Mouse (Mus musculus): ENCODE data around the gene Hint1. TPM values are rescaled to one million over a fixed set of nuclear protein-coding genes. Genes with fewer than 3 reads are reported as not detected.

The Hint1 gene
- polyA plus RNA-seq, 1 experiment from 2014 or later, result 641 TPM

DNA sequence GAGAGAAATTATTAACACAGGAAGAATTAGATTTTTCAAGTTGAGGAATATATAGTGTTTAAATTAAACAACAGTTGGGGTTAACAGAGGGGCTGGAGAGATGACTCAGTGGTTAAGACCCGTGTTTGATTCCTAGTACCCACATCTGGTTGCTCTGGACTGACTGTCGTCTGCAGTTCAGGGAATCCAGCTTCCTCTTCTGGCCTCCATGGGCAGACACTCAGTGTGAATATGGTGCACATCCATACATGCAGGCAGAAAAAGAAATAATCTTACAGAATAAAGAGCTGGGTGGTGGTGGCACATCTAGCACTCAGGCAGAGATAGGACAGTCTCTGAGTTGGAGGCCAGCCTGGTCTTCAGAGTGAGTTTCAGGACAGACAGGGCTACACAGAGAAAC lies 2.3 kb downstream of the Hint1 start:
- H3K27me3 ChIP-seq (ENCODE audit: control insufficient read depth, insufficient read depth, low read depth, low read length), result no peaks in the 10 kb centered on the region
- peaks cover 14% of the 10 kb centered on the region for H3K4me1 ChIP-seq (replicated peaks; ENCODE audit: control insufficient read depth, insufficient read depth, low read length)
- H3K4me3 ChIP-seq (ENCODE audit: low read length), result no peak overlapping the region
- H3K36me3 ChIP-seq (ENCODE audit: control insufficient read depth, insufficient read depth, low read length), result peaks cover 23% of the 10 kb centered on the region
- ATAC-seq (ENCODE audit: low read depth), result no peak
- WGBS, result 62% methylated on average over 2 of the region's 2 CpGs
- no peak overlapping the region for H3K9ac ChIP-seq (ENCODE audit: low read length)
- H3K27ac ChIP-seq (ENCODE audit: low read length), result no peak overlapping the region
- H3K9me3 ChIP-seq (ENCODE audit: control insufficient read depth, low read length), result no peaks in the 10 kb centered on the region
- H3K4me2 ChIP-seq (ENCODE audit: low read depth, low read length), result no peak overlapping the region

DNA sequence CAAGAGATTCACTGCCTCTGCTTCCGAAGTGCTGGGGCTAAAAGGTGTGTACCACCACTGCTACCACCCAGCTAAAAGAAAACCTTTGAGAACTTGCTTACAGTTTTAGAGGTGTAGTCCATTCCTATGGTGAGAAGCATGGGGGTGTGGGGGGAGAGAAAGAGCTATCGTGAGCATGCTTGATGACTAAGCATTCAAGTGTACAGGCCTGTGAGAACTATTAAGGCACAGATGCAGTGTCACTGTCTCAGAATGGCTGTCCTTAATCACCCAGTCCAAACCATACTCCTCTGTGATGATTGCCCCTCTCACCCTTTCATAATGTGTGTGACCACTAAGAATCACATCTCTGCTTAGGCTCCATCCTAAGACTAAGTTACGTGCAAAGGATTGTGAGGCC lies 3.1 kb downstream of the Hint1 start:
- 84% methylated on average over 3 of the region's 3 CpGs for WGBS
- no peak overlapping the region for H3K9ac ChIP-seq (ENCODE audit: low read length)
- peaks cover 32% of the 10 kb centered on the region for H3K36me3 ChIP-seq (ENCODE audit: control insufficient read depth, insufficient read depth, low read length)
- no peak for ATAC-seq (ENCODE audit: low read depth)
- peaks cover 14% of the 10 kb centered on the region for H3K4me1 ChIP-seq (replicated peaks; ENCODE audit: control insufficient read depth, insufficient read depth, low read length)
- no peak overlapping the region for H3K4me2 ChIP-seq (ENCODE audit: low read depth, low read length)
- no peak overlapping the region for H3K4me3 ChIP-seq (ENCODE audit: low read length)
- no peak overlapping the region for H3K27ac ChIP-seq (ENCODE audit: low read length)
- H3K27me3 ChIP-seq (ENCODE audit: control insufficient read depth, insufficient read depth, low read depth, low read length), result no peaks in the 10 kb centered on the region
- H3K9me3 ChIP-seq (ENCODE audit: control insufficient read depth, low read length), result no peaks in the 10 kb centered on the region

DNA sequence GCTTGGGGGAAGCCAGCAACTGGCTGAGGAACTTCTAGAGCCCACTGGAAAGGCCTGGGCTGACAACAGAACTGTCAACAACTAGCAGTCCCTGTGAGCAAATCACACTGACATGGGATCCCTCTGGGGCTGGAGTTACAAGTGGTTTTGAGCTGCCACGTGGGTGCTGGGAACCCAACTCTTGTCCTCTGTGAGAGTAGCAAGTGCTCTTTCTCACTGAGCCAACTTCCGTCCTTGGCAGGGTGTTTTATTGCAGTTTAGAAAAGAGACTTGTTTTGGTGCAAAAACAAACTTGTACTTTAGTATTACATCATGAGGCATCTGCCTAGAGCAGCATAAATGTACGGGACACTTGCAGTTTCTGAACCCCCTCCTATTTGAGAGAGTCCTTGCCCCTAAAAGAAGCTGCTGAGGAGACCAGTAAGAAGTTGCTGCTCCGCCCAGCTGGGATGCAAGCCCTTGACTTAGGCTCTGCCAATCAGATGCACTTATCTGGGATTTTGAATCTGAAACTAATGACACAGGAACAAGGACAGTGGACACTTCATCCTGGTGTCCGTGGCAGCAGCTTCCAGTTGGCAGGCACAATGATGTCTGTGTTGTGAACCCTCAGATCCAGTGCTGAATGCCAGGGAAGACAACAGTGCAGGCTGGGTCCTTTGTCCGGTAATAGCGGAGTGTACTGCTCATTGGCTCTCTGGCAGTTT lies 5.8 kb downstream of the Hint1 start:
- Histone ChIP-seq H3K9me3 (ENCODE audit: control insufficient read depth, low read length) (no peaks in the 10 kb centered on the region), H3K36me3 (ENCODE audit: control insufficient read depth, insufficient read depth, low read length) (peaks cover 33% of the 10 kb centered on the region), H3K4me1 (replicated peaks; ENCODE audit: control insufficient read depth, insufficient read depth, low read length) (peaks cover 10% of the 10 kb centered on the region), H3K4me2 (ENCODE audit: low read depth, low read length) (no peak overlapping the region), H3K9ac (ENCODE audit: low read length) (no peak overlapping the region), H3K27ac (ENCODE audit: low read length) (no peak overlapping the region), H3K4me3 (ENCODE audit: low read length) (no peak overlapping the region), H3K27me3 (ENCODE audit: control insufficient read depth, insufficient read depth, low read depth, low read length) (no peaks in the 10 kb centered on the region)
- no peak for ATAC-seq (ENCODE audit: low read depth)
- 69% methylated on average over 7 of the region's 7 CpGs for WGBS

DNA sequence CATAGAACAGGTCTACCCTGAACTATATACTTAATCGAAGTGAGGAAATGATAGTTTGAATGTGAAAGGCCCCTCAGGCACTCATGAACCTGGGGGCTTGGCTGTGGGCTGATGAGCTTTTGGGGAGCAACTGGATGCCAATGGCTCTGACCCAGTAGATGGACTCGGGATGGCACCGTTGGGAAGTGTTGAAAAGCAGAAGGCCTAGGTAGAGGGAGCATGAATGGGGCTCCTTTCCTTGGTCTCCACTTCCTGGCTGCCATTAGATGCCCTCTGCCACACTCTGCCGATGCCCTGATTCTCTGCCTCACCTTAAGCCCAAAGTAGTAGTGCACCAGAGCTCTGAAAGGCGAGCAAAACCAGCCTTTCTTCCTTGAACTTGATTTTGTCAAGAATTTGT lies 9.8 kb downstream of the Hint1 start:
- Histone ChIP-seq H3K9ac (ENCODE audit: low read length) (no peak overlapping the region), H3K4me2 (ENCODE audit: low read depth, low read length) (no peak overlapping the region), H3K9me3 (ENCODE audit: control insufficient read depth, low read length) (no peaks in the 10 kb centered on the region), H3K27me3 (ENCODE audit: control insufficient read depth, insufficient read depth, low read depth, low read length) (no peaks in the 10 kb centered on the region), H3K27ac (ENCODE audit: low read length) (no peak overlapping the region), H3K4me1 (replicated peaks; ENCODE audit: control insufficient read depth, insufficient read depth, low read length) (peaks cover 5% of the 10 kb centered on the region), H3K4me3 (ENCODE audit: low read length) (no peak overlapping the region), H3K36me3 (ENCODE audit: control insufficient read depth, insufficient read depth, low read length) (peaks cover 22% of the 10 kb centered on the region)
- 87% methylated on average over 5 of the region's 5 CpGs for WGBS
- no peak for ATAC-seq (ENCODE audit: low read depth)

DNA sequence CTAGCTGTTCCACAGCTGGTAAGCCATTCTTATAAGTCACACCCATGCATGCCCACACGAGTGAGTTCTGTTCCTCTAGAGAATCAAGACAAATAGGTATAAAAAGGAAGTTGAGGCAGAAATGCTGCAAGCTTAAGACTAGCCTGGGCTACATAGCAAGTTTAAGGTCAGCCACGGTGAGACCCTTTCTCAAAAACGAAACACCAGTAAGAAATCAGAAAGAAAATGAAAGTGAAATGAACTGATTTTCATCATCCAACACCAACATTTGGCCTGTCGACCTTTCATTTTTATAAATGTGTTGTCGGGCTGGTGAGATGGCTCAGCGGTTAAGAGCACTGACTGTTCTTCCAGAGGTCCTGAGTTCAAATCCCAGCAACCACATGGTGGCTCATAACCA lies 12.7 kb downstream of the Hint1 start:
- peaks cover 14% of the 10 kb centered on the region for H3K4me1 ChIP-seq (replicated peaks; ENCODE audit: control insufficient read depth, insufficient read depth, low read length)
- 70% methylated on average over 6 of the region's 6 CpGs for WGBS
- peaks cover 5% of the 10 kb centered on the region for H3K36me3 ChIP-seq (ENCODE audit: control insufficient read depth, insufficient read depth, low read length)
- no peak overlapping the region for H3K4me3 ChIP-seq (ENCODE audit: low read length)
- H3K27me3 ChIP-seq (ENCODE audit: control insufficient read depth, insufficient read depth, low read depth, low read length), result no peaks in the 10 kb centered on the region
- H3K27ac ChIP-seq (ENCODE audit: low read length), result no peak overlapping the region
- no peak for ATAC-seq (ENCODE audit: low read depth)
- no peak overlapping the region for H3K9ac ChIP-seq (ENCODE audit: low read length)
- no peak overlapping the region for H3K4me2 ChIP-seq (ENCODE audit: low read depth, low read length)
- H3K9me3 ChIP-seq (ENCODE audit: control insufficient read depth, low read length), result no peaks in the 10 kb centered on the region

DNA sequence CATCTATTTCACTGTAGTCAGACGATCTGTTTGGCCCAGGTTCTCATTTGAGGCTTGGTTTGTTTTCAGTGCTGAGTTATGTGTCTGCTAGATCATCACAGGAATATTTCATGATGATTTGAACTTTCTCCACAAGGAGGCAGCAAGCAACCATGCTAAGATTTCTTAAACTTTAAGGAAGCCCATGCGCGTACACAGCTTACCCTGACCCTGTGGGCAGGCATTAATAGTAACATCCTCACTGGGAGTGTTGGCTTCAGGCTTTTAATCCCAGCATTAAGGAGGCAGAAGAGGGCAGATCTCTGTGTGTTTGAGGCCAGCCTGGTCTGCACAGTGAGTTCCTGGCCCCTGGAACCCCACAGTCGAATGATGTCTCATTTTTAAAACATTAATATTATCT lies 13.3 kb downstream of the Hint1 start:
- Histone ChIP-seq H3K27me3 (ENCODE audit: control insufficient read depth, insufficient read depth, low read depth, low read length) (no peaks in the 10 kb centered on the region), H3K4me3 (ENCODE audit: low read length) (no peak overlapping the region), H3K27ac (ENCODE audit: low read length) (no peak overlapping the region), H3K36me3 (ENCODE audit: control insufficient read depth, insufficient read depth, low read length) (no peaks in the 10 kb centered on the region), H3K4me1 (replicated peaks; ENCODE audit: control insufficient read depth, insufficient read depth, low read length) (peaks cover 15% of the 10 kb centered on the region), H3K9me3 (ENCODE audit: control insufficient read depth, low read length) (no peaks in the 10 kb centered on the region), H3K4me2 (ENCODE audit: low read depth, low read length) (no peak overlapping the region), H3K9ac (ENCODE audit: low read length) (no peak overlapping the region)
- 13% methylated on average over 4 of the region's 4 CpGs for WGBS
- ATAC-seq (ENCODE audit: low read depth), result peak; percentile 70

DNA sequence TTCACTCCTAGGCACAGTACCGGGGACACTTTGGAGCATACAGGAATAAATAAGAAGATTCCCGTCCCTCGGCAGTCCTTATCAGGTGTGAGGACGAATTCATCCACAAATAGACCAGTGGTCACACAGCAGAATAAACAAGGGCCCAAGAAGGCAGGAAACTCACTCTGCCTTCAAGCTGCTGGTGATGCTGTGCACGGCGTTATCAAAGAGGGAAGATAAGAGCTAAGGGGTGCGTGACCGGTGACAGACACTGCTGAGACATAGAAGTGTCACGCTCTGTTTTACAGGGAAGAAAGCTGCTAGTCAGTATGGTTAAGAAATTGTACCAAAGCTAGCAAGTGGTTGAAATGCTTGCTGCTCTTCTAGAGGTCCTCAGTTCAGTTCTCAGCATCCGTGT lies 13.7 kb downstream of the Hint1 start:
- H3K36me3 ChIP-seq (ENCODE audit: control insufficient read depth, insufficient read depth, low read length), result no peaks in the 10 kb centered on the region
- ATAC-seq (ENCODE audit: low read depth), result no peak
- no peaks in the 10 kb centered on the region for H3K27me3 ChIP-seq (ENCODE audit: control insufficient read depth, insufficient read depth, low read depth, low read length)
- no peaks in the 10 kb centered on the region for H3K9me3 ChIP-seq (ENCODE audit: control insufficient read depth, low read length)
- no peak overlapping the region for H3K27ac ChIP-seq (ENCODE audit: low read length)
- no peak overlapping the region for H3K4me2 ChIP-seq (ENCODE audit: low read depth, low read length)
- H3K4me3 ChIP-seq (ENCODE audit: low read length), result no peak overlapping the region
- H3K9ac ChIP-seq (ENCODE audit: low read length), result no peak overlapping the region
- 27% methylated on average over 10 of the region's 10 CpGs for WGBS
- H3K4me1 ChIP-seq (replicated peaks; ENCODE audit: control insufficient read depth, insufficient read depth, low read length), result peaks cover 20% of the 10 kb centered on the region

DNA sequence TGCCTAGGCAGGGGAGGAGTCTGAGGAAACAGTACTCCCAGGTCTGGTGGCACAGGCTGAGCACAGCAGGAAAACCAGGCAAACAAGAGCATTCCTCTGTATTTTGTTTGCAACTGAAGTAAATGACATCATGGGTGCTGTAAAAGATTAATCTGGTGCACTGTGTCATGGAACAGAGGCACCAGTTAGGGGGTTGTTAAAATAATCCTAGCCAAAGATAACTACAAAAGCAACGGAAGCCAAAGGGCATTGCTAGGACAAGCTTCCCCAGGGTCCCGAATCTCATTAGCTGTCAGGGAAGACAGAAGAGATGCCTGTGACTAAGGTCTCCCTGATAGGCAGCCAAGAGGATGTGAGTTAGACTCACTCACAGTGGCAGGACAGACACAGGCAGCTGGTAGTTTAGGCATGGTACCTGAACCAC lies 14.9 kb downstream of the Hint1 start:
- H3K4me1 ChIP-seq (replicated peaks; ENCODE audit: control insufficient read depth, insufficient read depth, low read length), result peaks cover 25% of the 10 kb centered on the region
- ATAC-seq (ENCODE audit: low read depth), result 0 out of 2 replicates have a peak, but pooled peaks have one; percentile 7

DNA sequence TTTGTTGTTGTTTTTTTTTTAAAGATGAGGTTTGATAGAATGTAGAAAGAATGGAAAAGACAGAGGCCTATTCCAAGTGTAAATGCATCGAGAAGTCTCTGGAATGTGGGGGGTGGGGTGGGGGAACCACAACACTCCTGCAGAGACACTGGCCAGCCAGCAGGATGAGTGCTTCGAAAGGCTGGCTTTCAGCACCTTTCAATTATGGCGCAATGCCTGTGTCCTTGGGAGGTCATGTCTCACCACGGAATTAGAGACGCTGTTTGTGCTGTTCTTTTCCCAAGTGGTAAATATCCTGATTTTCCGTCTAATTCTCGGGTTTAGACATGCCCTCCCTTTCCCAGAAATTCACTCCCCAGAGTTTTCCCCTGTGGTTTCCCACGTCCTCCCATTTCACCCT lies 16.5 kb downstream of the Hint1 start:
- H3K9ac ChIP-seq (ENCODE audit: low read length), result no peak overlapping the region
- H3K27me3 ChIP-seq (ENCODE audit: control insufficient read depth, insufficient read depth, low read depth, low read length), result no peaks in the 10 kb centered on the region
- ATAC-seq (ENCODE audit: low read depth), result no peak
- 0 out of 2 replicates have a peak overlapping the region, but pooled peaks have one; percentile 2 for H3K27ac ChIP-seq (ENCODE audit: low read length)
- peaks cover 25% of the 10 kb centered on the region for H3K4me1 ChIP-seq (replicated peaks; ENCODE audit: control insufficient read depth, insufficient read depth, low read length)
- H3K9me3 ChIP-seq (ENCODE audit: control insufficient read depth, low read length), result no peaks in the 10 kb centered on the region
- 24% methylated on average over 8 of the region's 8 CpGs for WGBS
- no peak overlapping the region for H3K4me3 ChIP-seq (ENCODE audit: low read length)
- H3K4me2 ChIP-seq (ENCODE audit: low read depth, low read length), result no peak overlapping the region
- H3K36me3 ChIP-seq (ENCODE audit: control insufficient read depth, insufficient read depth, low read length), result no peaks in the 10 kb centered on the region

More for the DNA sequence above, 14.9 kb downstream of the Hint1 start:
- no peaks in the 10 kb centered on the region for H3K36me3 ChIP-seq (ENCODE audit: control insufficient read depth, insufficient read depth, low read length)
- no peak overlapping the region for H3K9ac ChIP-seq (ENCODE audit: low read length)
- H3K27me3 ChIP-seq (ENCODE audit: control insufficient read depth, insufficient read depth, low read depth, low read length), result no peaks in the 10 kb centered on the region
- H3K9me3 ChIP-seq (ENCODE audit: control insufficient read depth, low read length), result no peaks in the 10 kb centered on the region
- 14% methylated on average over 2 of the region's 2 CpGs for WGBS
- H3K4me2 ChIP-seq (ENCODE audit: low read depth, low read length), result no peak overlapping the region
- no peak overlapping the region for H3K27ac ChIP-seq (ENCODE audit: low read length)
- no peak overlapping the region for H3K4me3 ChIP-seq (ENCODE audit: low read length)
